Mouse (Mus musculus) heart, embryonic 12.5 days (tissue): ENCODE results near the gene C1ql4. TPM values are rescaled to one million over a fixed set of nuclear protein-coding genes. Genes with fewer than 3 reads are reported as not detected.
"Not testable (repeated sequence)": the region's sequence is repeated elsewhere in the genome, so short reads cannot be mapped to it uniquely, and the experiment has no call there.

Source experiments
- ATAC-seq: fragments of 200-750 bp; cut with Nextera tagmentation; 2 replicates; pipeline ENCODE4 v1.8.0; 2017; ENCODE audit warnings: moderate TSS enrichment, moderate library complexity; ENCODE audit not compliant: insufficient number of reproducible peaks, low FRiP score
- H3K27ac ChIP-seq: fragments of 300-500 bp; sonication (generic); 2 replicates; pipeline ENCODE4 v1.5.1; 2016; ENCODE audit warnings: mild to moderate bottlenecking, moderate library complexity; ENCODE audit not compliant: poor library complexity, severe bottlenecking
- H3K27me3 ChIP-seq: fragments of 300-500 bp; sonication (generic); replicated peaks from 2 replicates; pipeline ENCODE4 v1.6.1; 2016; ENCODE audit warnings: mild to moderate bottlenecking, moderate library complexity
- H3K36me3 ChIP-seq: fragments of 300-500 bp; sonication (generic); 2 replicates; pipeline ENCODE4 v1.6.1; 2016; ENCODE audit warnings: mild to moderate bottlenecking, moderate library complexity
- H3K4me1 ChIP-seq: fragments of 300-500 bp; sonication (generic); replicated peaks from 2 replicates; pipeline ENCODE4 v1.6.1; 2016; ENCODE audit warnings: mild to moderate bottlenecking
- H3K4me2 ChIP-seq: fragments of 300-500 bp; sonication (generic); 2 replicates; pipeline ENCODE4 v1.6.1; 2016; ENCODE audit warnings: mild to moderate bottlenecking, moderate library complexity
- H3K4me3 ChIP-seq: fragments of 300-500 bp; sonication (generic); 2 replicates; pipeline ENCODE4 v1.5.1; 2016; ENCODE audit warnings: mild to moderate bottlenecking
- H3K9ac ChIP-seq: fragments of 300-500 bp; sonication (generic); 2 replicates; pipeline ENCODE4 v1.6.1; 2016; ENCODE audit warnings: mild to moderate bottlenecking, moderate library complexity
- H3K9me3 ChIP-seq: fragments of 300-500 bp; sonication (generic); replicated peaks from 2 replicates; pipeline ENCODE4 v1.6.1; 2016; ENCODE audit warnings: mild to moderate bottlenecking, moderate library complexity
- WGBS: fragments of 180-500 bp; shearing (Covaris S2); methylation state at CpG from one replicate; pipeline ENCODE4 v1.1.7; 2016; 5-methylcytosine and 5-hydroxymethylcytosine counted together
- polyA plus RNA-seq: library from polyadenylated mRNA; unstranded; fragments of >200 nt; fragmentation: Nextera tagmentation; extraction: Ambion mirVana; gene quantifications from 2 replicates; pipeline ENCODE4 v1.2.1, GENCODE M21; 2016

Gene C1ql4
- polyA plus RNA-seq, 1 experiment from 2014 or later = 0.34 TPM

GRCm38 (mm10) chr15:99085997-99086396 is 1.6 kb downstream of the C1ql4 start:
- Histone ChIP-seq H3K27me3 (peaks cover 78% of the 10 kb centered on the region), H3K9me3 (no peaks in the 10 kb centered on the region), H3K36me3 (peaks cover 26% of the 10 kb centered on the region), H3K4me1 (peaks cover 23% of the 10 kb centered on the region), H3K27ac (no peak overlapping the region), H3K4me2 (no peak overlapping the region), H3K4me3 (no peak overlapping the region), H3K9ac (no peak overlapping the region)
- no peak for ATAC-seq
- 72% methylated on average over 4 of the region's 4 CpGs for WGBS

- Histone ChIP-seq H3K4me1 (peaks cover 23% of the 10 kb centered on the region), H3K36me3 (peaks cover 35% of the 10 kb centered on the region), H3K4me2 (peak overlapping the region; percentile 47), H3K4me3 (peak overlapping the region; percentile 17; the same call in 1 of the 2 replicates), H3K9ac (0 out of 2 replicates have a peak overlapping the region, but pooled peaks have one; percentile 29), H3K27me3 (peaks cover 64% of the 10 kb centered on the region), H3K9me3 (no peaks in the 10 kb centered on the region), H3K27ac (no peak overlapping the region)
- no peak for ATAC-seq
- 9% methylated on average over 19 of the region's 19 CpGs for WGBS
Measured at GRCm38 (mm10) chr15:99084618-99085017, 3.0 kb downstream of the C1ql4 start.

GRCm38 (mm10) chr15:99083867-99084557 is 3.6 kb downstream of the C1ql4 start:
- peaks cover 58% of the 10 kb centered on the region for H3K27me3 ChIP-seq
- H3K4me1 ChIP-seq = peaks cover 21% of the 10 kb centered on the region
- H3K36me3 ChIP-seq = peaks cover 35% of the 10 kb centered on the region
- H3K4me3 ChIP-seq = peak overlapping the region; percentile 17; the same call in 1 of the 2 replicates
- 8% methylated on average over 11 of the region's 11 CpGs for WGBS
- peak overlapping the region; percentile 47 for H3K4me2 ChIP-seq
- ATAC-seq = no peak
- no peak overlapping the region for H3K9ac ChIP-seq
- no peaks in the 10 kb centered on the region for H3K9me3 ChIP-seq
- H3K27ac ChIP-seq = no peak overlapping the region

- peaks cover 20% of the 10 kb centered on the region for H3K4me1 ChIP-seq
- H3K27me3 ChIP-seq = peaks cover 50% of the 10 kb centered on the region
- 67% methylated on average over 9 of the region's 9 CpGs for WGBS
- H3K4me2 ChIP-seq = no peak overlapping the region
- ATAC-seq = no peak
- peaks cover 41% of the 10 kb centered on the region for H3K36me3 ChIP-seq
- H3K9ac ChIP-seq = no peak overlapping the region
- no peak overlapping the region for H3K27ac ChIP-seq
- H3K4me3 ChIP-seq = no peak overlapping the region
- H3K9me3 ChIP-seq = no peaks in the 10 kb centered on the region
Measured at GRCm38 (mm10) chr15:99083258-99083657, 4.4 kb downstream of the C1ql4 start.

GRCm38 (mm10) chr15:99082840-99083239 is 4.8 kb downstream of the C1ql4 start:
- Histone ChIP-seq H3K9ac (no peak overlapping the region), H3K36me3 (peaks cover 45% of the 10 kb centered on the region), H3K27me3 (peaks cover 46% of the 10 kb centered on the region), H3K4me1 (peaks cover 21% of the 10 kb centered on the region), H3K9me3 (no peaks in the 10 kb centered on the region), H3K27ac (no peak overlapping the region), H3K4me2 (no peak overlapping the region), H3K4me3 (no peak overlapping the region)
- WGBS = 90% methylated on average over 16 of the region's 16 CpGs
- ATAC-seq = no peak

DNA sequence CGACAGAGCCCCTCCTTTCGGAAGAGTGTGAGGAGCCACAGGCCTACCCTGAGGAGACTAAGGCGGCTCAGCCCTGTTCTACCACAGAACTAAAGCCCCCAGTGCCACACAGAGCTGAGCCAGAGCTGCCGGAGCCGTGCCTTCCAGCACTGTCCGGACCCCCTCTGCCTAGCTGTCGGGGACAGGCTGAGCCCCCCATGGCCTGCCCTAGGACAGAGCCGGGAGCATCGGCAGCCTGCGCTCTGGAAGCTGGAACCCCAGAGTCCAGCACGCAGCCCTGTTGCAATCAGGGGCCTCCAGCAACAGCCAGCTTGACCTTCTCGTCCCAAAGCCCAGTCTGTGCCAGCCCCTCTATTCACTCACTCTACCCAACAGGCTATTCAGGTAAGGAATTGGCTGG is 5.3 kb downstream of the C1ql4 start:
- ATAC-seq = no peak
- Histone ChIP-seq H3K4me1 (peaks cover 27% of the 10 kb centered on the region), H3K9me3 (no peaks in the 10 kb centered on the region), H3K27me3 (peaks cover 41% of the 10 kb centered on the region), H3K4me2 (no peak overlapping the region), H3K9ac (no peak overlapping the region), H3K27ac (no peak overlapping the region), H3K36me3 (peaks cover 51% of the 10 kb centered on the region), H3K4me3 (no peak overlapping the region)
- 95% methylated on average over 12 of the region's 12 CpGs for WGBS

GRCm38 (mm10) chr15:99079804-99080203 is 7.8 kb downstream of the C1ql4 start:
- Histone ChIP-seq H3K4me1 (peaks cover 38% of the 10 kb centered on the region), H3K27me3 (peaks cover 21% of the 10 kb centered on the region), H3K4me2 (no peak overlapping the region), H3K36me3 (peaks cover 52% of the 10 kb centered on the region), H3K9me3 (no peaks in the 10 kb centered on the region), H3K4me3 (no peak overlapping the region), H3K9ac (no peak overlapping the region), H3K27ac (no peak overlapping the region)
- ATAC-seq = no peak
- WGBS = 84% methylated on average over 3 of the region's 3 CpGs

DNA sequence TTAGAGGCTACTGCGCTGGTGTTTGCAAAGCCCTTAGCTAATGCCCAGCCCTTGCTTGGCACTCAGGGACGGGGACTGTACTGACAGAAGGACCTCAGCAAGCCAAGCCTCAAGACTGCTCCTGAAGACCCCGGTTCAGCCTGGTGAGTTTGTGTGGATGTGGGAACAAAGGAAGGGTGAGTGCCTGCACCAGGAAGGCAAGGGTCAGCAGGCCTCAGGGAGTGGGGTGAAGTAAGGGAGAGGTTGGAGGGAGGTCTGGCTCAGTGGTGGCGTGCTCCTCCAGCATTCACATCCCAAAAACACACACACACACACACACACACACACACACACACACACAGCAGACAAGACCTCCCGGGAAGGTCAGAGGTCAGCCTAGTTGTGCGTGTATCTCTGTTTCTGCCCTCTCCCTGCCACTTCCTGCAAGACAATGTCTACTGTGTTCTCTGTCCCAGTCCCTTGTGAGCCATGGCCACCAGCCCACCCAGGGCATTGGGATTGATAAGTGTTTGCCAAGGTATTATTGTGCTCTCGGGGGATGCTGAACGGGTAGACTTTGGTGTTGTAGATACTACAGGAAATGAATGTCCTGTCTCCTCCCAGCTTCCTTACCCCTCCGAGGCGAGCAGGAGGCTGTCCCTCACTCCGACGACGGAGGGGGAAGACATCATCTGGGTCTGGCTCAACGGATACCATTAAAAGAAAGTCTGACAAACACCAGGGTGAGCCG is 9.3 kb downstream of the C1ql4 start:
- Histone ChIP-seq H3K36me3 (peaks cover 47% of the 10 kb centered on the region), H3K27ac (no peak overlapping the region), H3K27me3 (0 out of 2 replicates have a peak, but pooled peaks cover 9% of the 10 kb centered on the region), H3K9ac (no peak overlapping the region), H3K4me2 (no peak overlapping the region), H3K4me3 (no peak overlapping the region), H3K9me3 (no peaks in the 10 kb centered on the region), H3K4me1 (peaks cover 32% of the 10 kb centered on the region)
- whole genome bisulfite sequencing = 66% methylated on average over 15 of the region's 15 CpGs
- no peak for ATAC-seq

GRCm38 (mm10) chr15:99076011-99076410 is 11.6 kb downstream of the C1ql4 start:
- Histone ChIP-seq H3K36me3 (peaks cover 27% of the 10 kb centered on the region), H3K4me2 (peak overlapping the region; percentile 75), H3K4me3 (peak overlapping the region; percentile 79), H3K4me1 (peaks cover 32% of the 10 kb centered on the region), H3K9ac (peak overlapping the region; percentile 85; the same call in 1 of the 2 replicates)
- H3K27ac ChIP-seq, ATAC-seq, H3K9me3 ChIP-seq, H3K27me3 ChIP-seq: not testable (repeated sequence)
- 94% methylated on average over 3 of the region's 3 CpGs for WGBS

DNA sequence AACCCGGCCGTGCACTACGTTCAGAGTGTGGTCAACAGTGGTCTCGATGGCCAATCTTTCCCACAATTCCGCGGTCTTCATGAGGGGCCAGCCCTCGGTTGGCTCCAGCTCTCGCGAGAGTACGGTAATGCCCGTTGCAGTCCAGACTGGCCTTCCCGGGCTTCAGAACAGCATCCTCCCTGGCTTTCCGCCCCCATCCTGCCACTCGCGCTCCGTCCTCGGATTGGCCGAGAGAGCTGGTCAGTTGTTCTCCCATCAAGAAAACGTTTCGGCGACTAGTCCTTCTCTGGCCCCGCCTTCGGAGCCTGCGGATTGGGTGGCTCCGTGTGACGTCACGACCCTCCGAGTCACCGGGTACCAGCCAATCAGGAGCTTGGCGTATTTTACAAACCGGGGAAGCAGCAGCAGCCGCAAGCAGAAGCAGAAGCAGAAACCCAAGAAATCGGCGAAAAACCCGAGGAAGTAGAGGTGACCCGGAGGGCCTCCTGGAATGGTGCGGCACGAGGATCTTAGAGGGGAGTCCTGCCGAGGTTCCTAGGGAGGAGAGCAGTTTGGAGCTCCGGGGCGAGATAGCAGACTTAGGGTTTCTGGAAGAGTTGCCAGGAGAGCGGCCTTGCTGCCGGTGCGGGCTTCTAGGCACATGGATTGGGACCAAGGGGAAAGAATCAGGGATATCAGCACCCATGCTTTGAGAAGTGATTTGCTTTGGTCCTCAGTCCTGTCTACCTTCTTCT is 12.8 kb downstream of the C1ql4 start:
- Histone ChIP-seq H3K27ac (peak overlapping the region; percentile 92), H3K4me2 (peak overlapping the region; percentile 75), H3K4me3 (peak overlapping the region; percentile 79), H3K9ac (peak overlapping the region; percentile 85), H3K4me1 (peaks cover 32% of the 10 kb centered on the region), H3K9me3 (no peaks in the 10 kb centered on the region), H3K36me3 (peaks cover 17% of the 10 kb centered on the region), H3K27me3 (no peaks in the 10 kb centered on the region)
- under 1% methylated on average over 44 of the region's 44 CpGs for WGBS
- peak; percentile 95 for ATAC-seq
